Comparison of ENCODE assay signal across 15 mouse cellular contexts in the genomic region with DNA sequence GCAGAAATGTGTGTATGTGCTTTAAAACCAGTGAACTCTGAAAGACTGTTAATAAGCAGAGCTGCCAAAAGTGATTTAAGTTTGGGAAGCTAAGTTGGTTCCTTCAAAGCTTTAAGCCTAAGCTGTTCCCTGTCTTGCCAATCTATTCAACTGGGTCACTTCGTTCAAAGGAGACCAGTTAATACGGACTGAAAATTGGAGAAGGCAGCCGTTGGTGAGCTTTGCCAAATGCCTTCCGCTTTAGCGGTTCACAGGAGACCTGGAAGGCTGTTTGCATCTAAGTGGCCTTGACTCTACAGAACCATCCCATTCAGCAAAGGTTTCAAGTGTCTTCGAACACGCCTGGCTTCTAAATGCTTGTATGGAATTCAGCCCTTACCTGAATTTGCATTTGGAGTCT.
"Had no signal": no experiment of that assay in that cellular context is flagged by ENCODE, and none has a peak within 500 bp of the region (broad histone marks: within the 10 kb centered on the region; RNA-seq: fewer than 3 reads in every experiment).

No protein-coding gene starts in this region.

- H3K4me2 ChIP-seq: limb, embryonic 12.5 days; liver, embryonic 13.5 days; lung, embryonic 15.5 days; midbrain, embryonic 12.5 days; neural tube, embryonic 12.5 days had no signal

- H3K4me3 ChIP-seq: left cerebral cortex, adult 2 months; limb, embryonic 12.5 days; liver, embryonic 13.5 days; lung, embryonic 15.5 days; megakaryocyte, embryonic 14.5 days; midbrain, embryonic 12.5 days; neural tube, embryonic 12.5 days had no signal

- ATAC-seq: liver, postnatal 0 days had no signal

- H3K27me3 ChIP-seq: limb, embryonic 12.5 days; liver, embryonic 13.5 days; lung, embryonic 15.5 days; midbrain, embryonic 12.5 days; neural tube, embryonic 12.5 days had no signal

- H3K9ac ChIP-seq: limb, embryonic 12.5 days; liver, embryonic 13.5 days; liver, postnatal 0 days; lung, embryonic 15.5 days; midbrain, embryonic 12.5 days; neural tube, embryonic 12.5 days had no signal

- DNase-seq: kidney, adult 9 months; liver; liver, embryonic 13.5 days; liver, postnatal 0 days; lung, postnatal 14 days; right cerebral cortex, postnatal 14 days; thymus, postnatal 36 days had no signal

- H3K9me3 ChIP-seq: limb, embryonic 12.5 days; liver, embryonic 13.5 days; lung, embryonic 15.5 days; megakaryocyte, embryonic 14.5 days; midbrain, embryonic 12.5 days; neural tube, embryonic 12.5 days had no signal

- H3K27ac ChIP-seq: kidney, postnatal 0 days; limb, embryonic 12.5 days; liver, embryonic 13.5 days; lung, embryonic 15.5 days; macrophage; midbrain, embryonic 12.5 days; neural tube, embryonic 12.5 days had no signal

- H3K36me3 ChIP-seq: limb, embryonic 12.5 days; liver, embryonic 13.5 days; lung, embryonic 15.5 days; midbrain, embryonic 12.5 days; neural tube, embryonic 12.5 days had no signal

- H3K4me1 ChIP-seq: limb, embryonic 12.5 days; liver, embryonic 13.5 days; lung, embryonic 15.5 days; neural tube, embryonic 12.5 days had no signal
